Mouse (Mus musculus) forebrain, embryonic 13.5 days (tissue): ENCODE data around the gene Scd3. TPM values are rescaled to one million over a fixed set of nuclear protein-coding genes. Genes with fewer than 3 reads are reported as not detected.

Experiments used
- ATAC-seq: fragments of 200-750 bp; cut with Nextera tagmentation; 2 replicates; pipeline ENCODE4 v1.8.0; 2017
- H3K27ac ChIP-seq: fragments of 300-500 bp; sonication (generic); 2 replicates; pipeline ENCODE4 v1.5.1; 2015; ENCODE audit warnings: inconsistent platforms, mild to moderate bottlenecking, moderate library complexity
- H3K27me3 ChIP-seq: fragments of 300-500 bp; sonication (generic); 2 replicates; pipeline ENCODE4 v1.6.1; 2015; ENCODE audit warnings: mild to moderate bottlenecking, inconsistent platforms
- H3K36me3 ChIP-seq: fragments of 300-500 bp; sonication (generic); 2 replicates; pipeline ENCODE4 v1.6.1; 2015; ENCODE audit warnings: mild to moderate bottlenecking, inconsistent platforms; ENCODE audit not compliant: poor library complexity, severe bottlenecking
- H3K4me1 ChIP-seq: fragments of 300-500 bp; sonication (generic); 2 replicates; pipeline ENCODE4 v1.6.1; 2015; ENCODE audit warnings: inconsistent platforms
- H3K4me2 ChIP-seq: fragments of 300-500 bp; sonication (generic); 2 replicates; pipeline ENCODE4 v1.6.1; 2015; ENCODE audit warnings: inconsistent platforms, mild to moderate bottlenecking, moderate library complexity
- H3K4me3 ChIP-seq: fragments of 300-500 bp; sonication (generic); 2 replicates; pipeline ENCODE4 v1.5.1; 2015; ENCODE audit warnings: mild to moderate bottlenecking, inconsistent platforms
- H3K9ac ChIP-seq: fragments of 300-500 bp; sonication (generic); 2 replicates; pipeline ENCODE4 v1.6.1; 2015; ENCODE audit warnings: mild to moderate bottlenecking, inconsistent platforms
- H3K9me3 ChIP-seq: fragments of 300-500 bp; sonication (generic); replicated peaks from 2 replicates; pipeline ENCODE4 v1.6.1; 2016; ENCODE audit warnings: inconsistent platforms
- WGBS: fragments of 180-500 bp; shearing (Covaris S2); methylation state at CpG from one replicate; pipeline ENCODE4 v1.1.7; 2015; 5-methylcytosine and 5-hydroxymethylcytosine counted together
- polyA plus RNA-seq: library from polyadenylated mRNA; unstranded; fragments of >200 nt; fragmentation: Nextera tagmentation; extraction: Ambion mirVana; gene quantifications from 2 replicates; pipeline ENCODE4 v1.2.1, GENCODE M21; 2015

The Scd3 gene
- polyA plus RNA-seq, 1 experiment from 2014 or later = 1.4 TPM

GRCm38 (mm10) chr19:44197053-44197852, 5.8 kb upstream of the Scd3 start:
- H3K9ac ChIP-seq = no peak overlapping the region
- no peaks in the 10 kb centered on the region for H3K36me3 ChIP-seq
- H3K4me1 ChIP-seq = no peaks in the 10 kb centered on the region
- H3K27me3 ChIP-seq = no peaks in the 10 kb centered on the region
- no peak overlapping the region for H3K4me2 ChIP-seq
- ATAC-seq = no peak
- H3K9me3 ChIP-seq = no peaks in the 10 kb centered on the region
- no peak overlapping the region for H3K4me3 ChIP-seq
- WGBS = 91% methylated on average over 10 of the region's 10 CpGs
- no peak overlapping the region for H3K27ac ChIP-seq

GRCm38 (mm10) chr19:44198494-44198893, 4.6 kb upstream of the Scd3 start:
- WGBS = 90% methylated on average over 6 of the region's 6 CpGs
- no peak overlapping the region for H3K4me2 ChIP-seq
- no peak overlapping the region for H3K9ac ChIP-seq
- H3K4me3 ChIP-seq = no peak overlapping the region
- no peaks in the 10 kb centered on the region for H3K36me3 ChIP-seq
- H3K4me1 ChIP-seq = no peaks in the 10 kb centered on the region
- ATAC-seq = no peak
- no peaks in the 10 kb centered on the region for H3K9me3 ChIP-seq
- no peaks in the 10 kb centered on the region for H3K27me3 ChIP-seq
- no peak overlapping the region for H3K27ac ChIP-seq

GRCm38 (mm10) chr19:44198964-44199363, 4.1 kb upstream of the Scd3 start:
- Histone ChIP-seq H3K27me3 (no peaks in the 10 kb centered on the region), H3K9ac (no peak overlapping the region), H3K4me1 (no peaks in the 10 kb centered on the region), H3K36me3 (no peaks in the 10 kb centered on the region), H3K4me2 (no peak overlapping the region), H3K9me3 (no peaks in the 10 kb centered on the region), H3K4me3 (no peak overlapping the region), H3K27ac (no peak overlapping the region)
- no peak for ATAC-seq
- WGBS = 81% methylated on average over 2 of the region's 2 CpGs

- 72% methylated on average over 2 of the region's 2 CpGs for WGBS
- H3K9me3 ChIP-seq = no peaks in the 10 kb centered on the region
- H3K9ac ChIP-seq = no peak overlapping the region
- no peaks in the 10 kb centered on the region for H3K27me3 ChIP-seq
- ATAC-seq = no peak
- H3K36me3 ChIP-seq = no peaks in the 10 kb centered on the region
- no peaks in the 10 kb centered on the region for H3K4me1 ChIP-seq
- no peak overlapping the region for H3K4me3 ChIP-seq
- no peak overlapping the region for H3K4me2 ChIP-seq
- no peak overlapping the region for H3K27ac ChIP-seq
Measured at GRCm38 (mm10) chr19:44207079-44207478, 4.0 kb downstream of the Scd3 start.

GRCm38 (mm10) chr19:44215255-44215654, 12.2 kb downstream of the Scd3 start:
- H3K27me3 ChIP-seq = no peaks in the 10 kb centered on the region
- no peaks in the 10 kb centered on the region for H3K4me1 ChIP-seq
- no peak overlapping the region for H3K4me2 ChIP-seq
- ATAC-seq = no peak
- no peaks in the 10 kb centered on the region for H3K36me3 ChIP-seq
- H3K27ac ChIP-seq = no peak overlapping the region
- H3K4me3 ChIP-seq = no peak overlapping the region
- H3K9ac ChIP-seq = no peak overlapping the region
- no peaks in the 10 kb centered on the region for H3K9me3 ChIP-seq
- WGBS = 75% methylated on average over 12 of the region's 12 CpGs

- Histone ChIP-seq H3K36me3 (no peaks in the 10 kb centered on the region), H3K4me2 (no peak overlapping the region), H3K9me3 (no peaks in the 10 kb centered on the region), H3K4me3 (no peak overlapping the region), H3K27ac (no peak overlapping the region), H3K4me1 (no peaks in the 10 kb centered on the region), H3K9ac (no peak overlapping the region), H3K27me3 (no peaks in the 10 kb centered on the region)
- WGBS = 87% methylated on average over 3 of the region's 3 CpGs
- no peak for ATAC-seq
Measured at GRCm38 (mm10) chr19:44217958-44218525, 15.0 kb downstream of the Scd3 start.

- Histone ChIP-seq H3K36me3 (no peaks in the 10 kb centered on the region), H3K4me1 (no peaks in the 10 kb centered on the region), H3K27me3 (no peaks in the 10 kb centered on the region), H3K27ac (no peak overlapping the region), H3K4me2 (no peak overlapping the region), H3K9ac (no peak overlapping the region), H3K4me3 (no peak overlapping the region), H3K9me3 (no peaks in the 10 kb centered on the region)
- ATAC-seq = no peak
- WGBS = 94% methylated on average over 5 of the region's 5 CpGs
Measured at GRCm38 (mm10) chr19:44225728-44226127, 22.7 kb downstream of the Scd3 start.

GRCm38 (mm10) chr19:44229776-44230175, 26.7 kb downstream of the Scd3 start:
- Histone ChIP-seq H3K27ac (no peak overlapping the region), H3K9ac (no peak overlapping the region), H3K4me1 (no peaks in the 10 kb centered on the region), H3K36me3 (no peaks in the 10 kb centered on the region), H3K4me2 (no peak overlapping the region), H3K9me3 (no peaks in the 10 kb centered on the region), H3K4me3 (no peak overlapping the region), H3K27me3 (no peaks in the 10 kb centered on the region)
- no peak for ATAC-seq
- WGBS = 75% methylated on average over 2 of the region's 2 CpGs

GRCm38 (mm10) chr19:44230212-44230611, 27.1 kb downstream of the Scd3 start:
- ATAC-seq = no peak
- WGBS = 78% methylated on average over 3 of the region's 3 CpGs
- Histone ChIP-seq H3K9me3 (no peaks in the 10 kb centered on the region), H3K27me3 (no peaks in the 10 kb centered on the region), H3K4me3 (no peak overlapping the region), H3K4me1 (no peaks in the 10 kb centered on the region), H3K36me3 (no peaks in the 10 kb centered on the region), H3K9ac (no peak overlapping the region), H3K4me2 (no peak overlapping the region), H3K27ac (no peak overlapping the region)

- Histone ChIP-seq H3K4me2 (no peak overlapping the region), H3K4me3 (no peak overlapping the region), H3K27ac (no peak overlapping the region), H3K36me3 (no peaks in the 10 kb centered on the region), H3K9me3 (no peaks in the 10 kb centered on the region), H3K4me1 (no peaks in the 10 kb centered on the region), H3K9ac (no peak overlapping the region), H3K27me3 (no peaks in the 10 kb centered on the region)
- no peak for ATAC-seq
- 91% methylated on average over 4 of the region's 4 CpGs for WGBS
Measured at GRCm38 (mm10) chr19:44231608-44232151, 28.6 kb downstream of the Scd3 start.

- Histone ChIP-seq H3K36me3 (no peaks in the 10 kb centered on the region), H3K4me3 (peak overlapping the region; percentile 13; the same call in 1 of the 2 replicates), H3K9ac (no peak overlapping the region), H3K27me3 (no peaks in the 10 kb centered on the region), H3K9me3 (no peaks in the 10 kb centered on the region), H3K4me1 (no peaks in the 10 kb centered on the region), H3K4me2 (peak overlapping the region; percentile 50), H3K27ac (no peak overlapping the region)
- 16% methylated on average over 19 of the region's 19 CpGs for WGBS
- 0 out of 2 replicates have a peak, but pooled peaks have one; percentile 19 for ATAC-seq
Measured at GRCm38 (mm10) chr19:44237471-44238006, 34.5 kb downstream of the Scd3 start.

- Histone ChIP-seq H3K4me1 (no peaks in the 10 kb centered on the region), H3K27me3 (no peaks in the 10 kb centered on the region), H3K9ac (no peak overlapping the region), H3K4me3 (no peak overlapping the region), H3K4me2 (no peak overlapping the region), H3K27ac (no peak overlapping the region), H3K36me3 (no peaks in the 10 kb centered on the region), H3K9me3 (no peaks in the 10 kb centered on the region)
- no peak for ATAC-seq
- 71% methylated on average over 2 of the region's 2 CpGs for WGBS
Measured at GRCm38 (mm10) chr19:44238906-44239305, 35.8 kb downstream of the Scd3 start.
